Mouse (Mus musculus) CH12.LX (cell line): Measurements from ENCODE around the gene Comt.

Experiments used
- MXI1 ChIP-seq: IDR thresholded peaks from 2 replicates; pipeline ENCODE4 v1.6.1; 2011; ENCODE audit warnings: mild to moderate bottlenecking, low read depth, low read length, improper control_type of control experiment
- POLR2A ChIP-seq: IDR thresholded peaks from 2 replicates; pipeline ENCODE4 v1.6.1; 2011; ENCODE audit warnings: low read depth, mild to moderate bottlenecking, improper control_type of control experiment, low read length

GRCm38 (mm10) chr16:18417491-18417890, 9.2 kb downstream of the Comt start:
- TF ChIP-seq POLR2A (no peak), MXI1 (no peak)
